Mouse (Mus musculus): ENCODE results near the gene Pdia3.
A peak's percentile ranks its signal among the peaks of the same experiment; 100 is the strongest.

DNA sequence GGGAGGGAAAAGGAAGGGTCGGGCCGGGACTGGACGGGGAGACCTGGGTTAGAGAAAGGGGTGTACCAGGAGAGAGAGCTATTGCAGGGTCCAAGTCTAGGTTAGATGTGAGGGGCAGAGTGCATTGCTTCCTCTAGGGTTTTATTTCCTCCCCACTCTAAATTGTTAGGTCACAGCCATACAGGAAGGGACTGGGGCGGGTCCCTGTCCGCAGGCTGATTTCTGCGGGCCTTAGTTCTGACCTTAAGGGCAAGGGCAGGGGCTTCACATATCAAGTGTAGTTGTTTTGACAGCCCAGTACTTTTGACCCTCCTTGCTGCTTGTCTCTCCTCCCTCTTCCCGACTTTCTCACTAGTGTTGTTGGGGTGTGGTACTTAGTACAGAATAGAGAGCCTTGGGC, 36.5 kb downstream of the Pdia3 start:
- peak; percentile 22 for TF ChIP-seq CTCF (IDR thresholded peaks at IDR 0.05)
- TF ChIP-seq EP300 (IDR thresholded peaks at IDR 0.05): no peak
